Mouse (Mus musculus) frontal cortex, adult (tissue): ENCODE data around the gene Myrf.
A peak's percentile ranks its signal among the peaks of the same experiment; 100 is the strongest.

Source experiments
- ATAC-seq: cut with Nextera tagmentation; 2 replicates; pipeline ENCODE4 v1.9.2; 2017; ENCODE audit warnings: mild to moderate bottlenecking, moderate library complexity, mixed read lengths; ENCODE audit not compliant: low TSS enrichment

Gene Myrf

DNA sequence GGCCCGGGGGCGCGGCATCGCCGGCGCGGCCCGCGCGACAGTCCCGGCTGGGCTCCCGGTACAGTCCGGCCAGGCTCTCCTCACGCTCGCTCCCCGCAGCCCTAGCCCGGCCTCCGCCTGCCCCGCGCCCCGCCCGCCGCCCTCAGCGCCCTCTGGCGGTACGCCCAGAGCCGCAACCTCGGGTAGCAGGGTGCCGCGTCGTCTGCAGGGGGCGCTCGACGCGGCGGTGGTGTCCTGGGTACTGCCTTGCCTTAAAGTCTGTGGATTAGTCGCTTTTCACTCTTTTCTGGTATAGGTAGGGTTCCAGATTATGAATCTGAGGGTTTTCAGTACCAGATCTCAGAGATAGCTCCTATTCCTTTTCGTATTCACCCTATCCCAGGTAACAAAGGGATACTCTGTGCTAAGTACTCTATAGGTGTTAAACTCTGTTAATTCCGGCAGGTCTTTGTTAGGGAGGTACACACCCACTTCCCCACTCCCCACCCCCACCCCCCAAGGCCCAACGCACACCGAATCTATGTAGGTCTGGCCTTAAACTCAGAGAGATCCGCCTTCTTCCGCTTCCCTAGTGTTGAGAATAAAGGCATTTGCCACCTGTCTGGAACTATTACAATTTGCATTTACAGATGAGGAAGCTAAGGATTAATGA lies at the start of gene Myrf:
Myrf (minus strand) TSS at position 95 of the 652 bp plus-strand sequence.
- ATAC-seq, result peak; percentile 64

DNA sequence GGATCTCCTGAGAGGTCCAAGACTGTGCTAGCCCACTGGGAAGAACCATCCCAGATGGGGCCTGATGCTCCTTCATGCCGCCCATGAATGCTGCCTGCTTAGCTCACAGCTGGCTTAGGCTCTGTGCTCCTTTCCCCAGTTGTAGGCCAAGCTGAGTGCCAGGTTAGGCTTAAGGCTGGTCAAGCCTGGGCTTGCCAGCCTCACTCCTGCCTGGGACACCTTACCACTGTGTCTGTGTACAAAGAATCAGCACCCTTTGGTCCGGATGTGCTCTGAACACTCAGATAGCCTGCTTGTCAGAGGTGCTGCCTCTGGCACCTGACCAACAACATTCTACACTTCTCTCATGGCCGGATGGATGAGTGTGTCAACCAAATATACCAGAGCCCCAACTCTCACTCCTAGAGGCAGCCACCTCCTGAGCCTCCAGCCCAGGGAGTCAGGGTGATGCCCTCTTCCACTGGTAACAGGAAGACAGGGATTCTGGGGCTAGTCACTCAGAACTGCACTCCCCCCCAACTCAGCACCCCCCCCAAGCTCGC lies 49.1 kb upstream of the Myrf start:
- ATAC-seq, result 0 out of 2 replicates have a peak, but pooled peaks have one; percentile 2

DNA sequence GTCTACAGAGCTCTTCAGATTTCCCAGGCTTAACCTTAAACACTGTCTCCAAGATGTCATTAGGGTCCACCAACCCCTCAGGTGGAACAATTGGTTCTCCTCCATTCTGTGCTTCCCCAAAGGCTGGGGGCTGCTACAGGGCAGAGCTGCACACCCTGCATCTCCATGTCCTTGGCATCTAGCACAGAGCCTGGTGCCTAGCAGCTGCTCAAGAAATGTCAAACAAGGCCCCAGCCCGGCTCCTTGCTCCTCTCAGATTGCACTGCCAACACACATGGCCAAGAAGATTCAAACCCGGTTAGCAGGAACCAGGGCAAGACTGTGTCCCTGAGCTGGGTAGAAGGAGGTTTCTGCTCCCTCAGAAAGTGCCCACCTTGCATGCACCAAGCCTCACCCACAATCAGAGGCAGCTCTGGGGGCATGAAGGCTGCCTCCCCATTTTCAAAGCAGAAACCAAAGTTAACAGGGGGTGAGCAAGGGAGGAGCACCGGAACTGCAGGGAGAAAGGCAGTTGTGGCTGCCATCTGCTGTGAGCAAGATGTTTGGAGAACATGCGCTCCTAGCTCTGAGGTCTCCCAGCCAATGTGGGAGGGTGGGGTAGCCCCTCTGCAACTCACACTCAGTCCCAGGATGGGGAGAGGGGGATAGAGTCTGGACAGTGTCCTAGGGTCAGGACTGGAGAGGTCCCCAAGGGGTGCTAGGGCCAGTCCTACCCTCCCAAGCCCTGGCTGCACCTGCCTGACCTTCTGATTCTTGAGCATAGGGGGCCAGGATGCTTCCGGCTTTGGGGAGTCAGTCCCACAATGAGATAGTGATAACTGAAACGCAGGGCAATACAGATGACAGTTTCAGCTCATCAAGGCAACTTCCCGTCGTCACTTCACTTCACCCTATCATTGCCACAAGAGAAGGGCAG lies 47.8 kb upstream of the Myrf start:
- ATAC-seq, result peak; percentile 4; the same call in 1 of the 2 replicates

DNA sequence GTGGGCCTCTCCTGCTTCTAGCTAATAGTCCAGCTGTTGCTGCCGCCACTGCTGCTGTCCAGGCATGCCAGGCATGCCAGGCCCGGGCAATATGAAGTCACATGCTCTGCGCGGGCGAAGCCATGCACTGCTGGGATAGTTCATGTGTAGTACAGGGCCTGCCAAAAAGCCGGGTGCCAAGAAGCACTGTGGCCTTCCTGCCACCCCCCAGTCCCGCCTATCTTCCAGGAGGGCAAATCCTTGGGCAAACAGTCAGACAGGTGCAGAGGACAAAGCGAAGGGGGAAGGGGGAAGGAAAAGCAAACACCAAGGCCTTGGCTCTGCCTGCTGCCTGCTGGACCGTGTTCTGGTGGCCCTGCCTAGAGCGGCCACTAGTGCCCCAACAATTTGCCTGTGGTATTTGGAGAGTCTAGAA lies 45.9 kb upstream of the Myrf start:
- ATAC-seq, result no peak

DNA sequence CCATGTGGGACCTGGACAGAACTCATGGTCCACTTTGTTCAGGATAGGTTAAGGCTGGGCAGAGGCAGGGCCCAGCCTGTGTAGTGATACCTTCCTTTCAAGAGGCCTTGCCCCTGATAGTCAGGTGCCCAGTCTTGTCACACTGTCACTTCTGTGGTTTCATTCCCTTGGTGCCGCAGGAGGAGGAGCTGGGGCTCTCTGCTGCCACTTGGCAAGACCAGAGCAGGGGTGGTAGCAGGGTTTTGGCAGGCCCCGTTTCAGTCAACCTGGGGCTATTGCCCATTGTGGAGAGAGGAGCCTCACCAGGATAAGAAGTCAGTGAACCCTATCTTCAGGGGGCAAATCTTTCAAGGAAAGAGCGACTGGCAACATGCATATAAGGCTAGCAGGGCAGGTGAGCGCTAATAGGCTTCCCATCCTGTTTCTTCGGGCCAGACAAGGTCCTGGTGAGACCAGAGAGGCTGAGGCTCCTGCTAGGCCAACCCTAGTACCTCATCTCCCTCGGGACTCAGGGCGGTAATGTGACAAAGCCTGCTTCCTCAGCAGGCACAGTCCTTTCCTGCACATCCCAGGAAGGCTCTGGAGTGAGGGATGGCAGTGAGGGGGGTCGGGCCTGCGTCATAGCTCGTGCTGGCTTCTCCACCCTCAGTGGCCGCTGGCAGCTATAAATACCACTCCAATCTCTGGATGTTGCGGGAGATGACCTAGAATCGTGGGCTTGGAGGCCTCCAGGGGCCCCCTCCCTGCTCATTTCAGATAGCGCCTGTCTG lies 40.4 kb upstream of the Myrf start:
- peak; percentile 20; the same call in 1 of the 2 replicates for ATAC-seq

DNA sequence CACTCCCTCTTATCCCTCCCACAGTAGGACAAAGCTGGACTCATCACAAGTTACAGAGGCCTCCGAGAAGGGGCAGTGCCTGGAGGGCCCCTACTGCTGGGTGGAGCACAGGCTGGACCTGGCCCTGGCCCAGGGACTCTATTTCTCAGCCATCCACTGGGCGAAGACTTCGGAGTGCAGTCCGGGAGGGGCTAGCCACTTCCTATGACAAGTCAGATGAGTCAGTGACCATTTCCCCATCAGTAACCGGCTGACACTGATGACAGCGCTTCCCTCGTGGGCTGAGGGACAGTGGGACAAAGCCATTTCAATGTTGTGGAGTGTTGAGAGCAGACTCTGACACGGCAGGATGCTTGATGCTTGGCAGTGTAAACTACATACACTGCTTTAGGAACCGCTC lies 39.1 kb upstream of the Myrf start:
- ATAC-seq, result no peak

DNA sequence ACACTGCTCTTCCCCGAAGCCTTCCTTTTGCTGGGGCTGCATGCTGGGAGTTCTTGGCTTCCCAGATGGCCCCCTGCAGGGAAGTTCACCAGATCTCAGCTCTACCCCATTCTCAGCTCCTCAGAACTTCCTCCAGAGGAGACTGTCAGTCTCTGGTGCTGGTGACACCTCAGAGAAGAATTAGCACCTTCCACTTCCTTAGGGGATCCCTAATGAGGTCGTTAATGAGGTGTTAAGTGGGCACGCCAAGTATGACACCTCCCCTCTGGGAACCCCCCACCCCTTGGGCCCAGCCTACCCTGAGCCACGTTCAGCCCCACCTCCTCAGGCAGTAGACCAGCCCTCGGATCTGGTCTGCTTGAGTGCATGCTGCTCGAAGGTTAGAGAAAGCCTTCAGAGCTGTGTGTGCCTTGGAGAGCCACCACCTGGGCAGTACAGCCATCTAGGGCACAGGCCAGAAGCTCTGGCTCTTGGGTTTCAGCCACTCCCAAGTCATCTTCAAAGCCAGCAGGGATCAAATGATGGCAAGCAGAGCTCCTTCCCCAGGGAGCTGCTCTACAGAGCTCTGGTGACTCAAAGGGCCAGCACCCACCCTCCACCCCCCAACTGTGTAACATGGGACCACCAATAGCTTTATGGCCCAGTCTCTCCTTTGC lies 38.2 kb upstream of the Myrf start:
- no peak for ATAC-seq

DNA sequence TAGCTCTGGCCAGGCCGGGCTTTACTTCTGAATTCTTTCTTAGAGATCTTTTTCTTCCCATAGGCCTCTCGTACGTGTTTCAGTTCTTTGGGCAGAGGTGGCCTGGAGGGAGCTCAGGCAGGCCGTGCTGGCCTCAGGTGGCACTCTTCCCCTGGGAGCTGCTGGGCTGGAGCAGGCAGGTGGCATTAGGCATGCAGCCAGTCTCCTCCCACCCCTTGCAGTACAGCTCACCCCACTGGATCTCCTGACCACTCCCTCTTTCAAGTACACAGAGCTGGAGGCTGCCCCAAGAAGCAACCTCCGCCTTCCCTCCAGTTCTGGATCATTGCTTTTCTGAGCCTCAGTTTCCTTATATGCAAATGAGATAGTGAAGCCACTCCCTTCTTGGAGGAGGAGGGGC lies 37.2 kb upstream of the Myrf start:
- no peak for ATAC-seq

DNA sequence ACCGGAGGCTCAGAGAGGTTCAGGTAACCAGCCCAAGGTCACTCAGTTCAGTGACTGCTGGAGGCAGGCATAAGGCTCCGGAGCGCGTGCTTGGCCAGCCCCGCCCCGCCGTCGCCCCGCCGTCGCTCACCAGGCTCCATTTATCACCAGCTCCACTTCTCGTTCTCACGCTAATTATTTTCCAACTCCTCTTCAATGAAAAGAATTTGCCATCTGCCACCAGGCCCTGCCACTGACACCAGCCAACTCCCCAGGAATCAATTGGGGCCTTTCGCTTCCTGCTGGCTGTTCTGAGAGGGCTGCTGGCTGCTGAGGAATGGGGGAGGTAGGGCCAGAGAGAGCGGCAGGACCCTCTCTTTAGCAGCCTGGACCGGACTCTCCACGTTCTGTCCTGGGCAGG lies 36.8 kb upstream of the Myrf start:
- ATAC-seq, result no peak

DNA sequence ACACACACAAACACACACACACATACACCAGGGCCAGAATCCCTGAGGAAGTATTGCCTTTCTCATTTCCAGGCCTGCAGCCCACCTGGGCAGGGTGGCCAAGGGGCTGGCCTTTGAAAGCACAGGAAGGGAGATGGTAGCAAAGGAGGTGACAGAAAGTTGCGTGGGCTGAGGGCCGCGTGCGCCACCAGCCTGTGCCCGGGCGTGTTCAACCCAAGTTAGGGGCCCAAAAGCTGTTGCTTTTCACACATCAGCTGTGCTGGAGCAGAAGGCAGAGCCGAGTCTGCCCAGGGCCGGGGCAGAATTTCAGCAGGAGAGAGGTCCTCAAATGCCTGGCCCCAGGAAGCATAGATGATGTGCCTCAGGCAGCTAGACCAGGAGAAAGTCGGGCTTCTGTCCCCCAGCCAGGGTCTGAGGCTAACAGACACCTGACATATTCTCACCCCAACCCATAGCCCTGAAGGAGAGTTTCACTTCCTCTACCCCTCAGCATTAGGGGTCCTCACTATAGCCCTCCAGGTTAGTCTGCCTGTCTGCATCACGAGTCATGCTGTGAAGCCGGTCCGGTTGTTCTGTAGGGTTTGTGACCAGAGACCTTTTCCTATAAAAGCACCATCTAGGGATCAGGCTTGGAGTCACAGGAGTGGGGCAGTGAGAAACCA lies 36.1 kb upstream of the Myrf start:
- ATAC-seq, result 0 out of 2 replicates have a peak, but pooled peaks have one; percentile 5

DNA sequence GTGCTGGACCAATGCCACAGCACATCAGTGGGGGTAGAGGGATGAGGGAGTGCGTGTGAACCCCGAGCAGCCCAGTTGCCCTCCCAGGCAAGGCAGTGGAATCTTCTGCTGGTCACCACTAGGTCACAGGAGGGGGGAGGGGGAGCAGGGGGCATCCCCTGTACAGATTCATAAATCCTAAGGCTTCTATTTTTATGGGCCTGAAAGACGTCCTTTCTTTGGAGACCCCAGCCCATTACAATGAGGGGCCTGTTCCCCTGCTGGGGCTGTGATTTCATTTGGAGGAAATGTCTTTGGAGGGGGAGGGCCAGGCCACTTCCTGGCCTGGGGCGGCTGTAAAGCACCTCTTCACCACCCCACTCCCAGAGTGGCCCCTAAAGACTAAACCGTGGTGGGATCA lies 33.5 kb upstream of the Myrf start:
- no peak for ATAC-seq

DNA sequence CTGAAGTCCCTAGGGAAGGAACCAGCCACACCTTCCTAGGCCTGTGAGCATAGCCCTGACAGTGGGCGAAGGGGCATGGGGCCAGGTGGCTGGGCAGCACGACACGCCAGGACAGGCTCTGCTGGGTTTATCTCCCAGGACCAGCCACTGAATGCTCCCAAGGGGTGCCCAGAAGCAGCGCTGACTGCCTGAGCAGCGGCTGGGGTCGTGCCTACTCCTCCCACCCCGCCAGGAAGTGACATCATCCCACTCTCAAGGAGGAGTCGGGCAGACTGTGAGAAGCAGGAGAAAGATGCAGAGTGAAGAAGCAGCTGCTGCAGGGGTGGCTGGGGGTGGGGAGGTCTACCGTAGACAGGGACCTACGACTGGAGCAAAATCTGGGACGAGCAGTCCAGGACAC lies 32.2 kb upstream of the Myrf start:
- ATAC-seq, result peak; percentile 86

DNA sequence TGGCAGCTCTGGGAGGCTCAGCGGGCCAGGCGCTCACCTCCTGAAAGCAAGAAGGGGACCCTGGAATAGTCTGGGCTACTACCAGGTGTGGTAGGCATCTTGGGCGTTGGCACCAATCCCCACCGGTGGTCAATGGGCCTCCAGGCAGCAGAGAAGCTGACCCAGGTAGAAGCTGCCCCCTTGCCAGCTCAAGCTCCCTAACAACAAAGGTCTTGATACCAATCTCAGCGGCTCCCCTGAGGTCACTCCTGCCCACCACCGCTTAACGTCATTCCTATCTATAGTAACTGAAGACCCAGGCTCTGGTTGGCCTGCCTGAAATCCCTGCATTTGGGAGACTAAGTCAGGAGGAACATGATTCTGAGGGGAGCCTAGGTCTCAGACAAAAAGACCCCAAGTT lies 31.0 kb upstream of the Myrf start:
- ATAC-seq, result no peak

DNA sequence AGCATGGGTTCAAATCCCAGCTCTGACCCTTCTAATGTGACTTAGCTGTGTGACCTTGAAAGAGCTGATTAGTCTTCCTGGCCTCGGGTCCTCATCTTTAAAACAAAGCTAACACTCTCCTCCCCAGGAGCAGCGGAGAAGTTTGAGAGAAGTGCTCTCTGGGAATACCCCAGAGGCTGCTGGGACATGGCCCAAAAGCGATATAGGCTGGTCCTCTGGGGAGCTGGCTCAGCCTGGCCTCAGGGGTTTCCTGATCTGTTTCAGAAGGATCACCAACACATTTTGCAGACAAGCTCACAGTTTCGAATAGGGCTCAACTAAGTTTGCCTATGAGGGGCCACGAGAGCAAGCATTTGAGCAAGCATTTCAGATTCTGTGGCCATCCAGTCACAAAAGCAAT lies 29.8 kb upstream of the Myrf start:
- no peak for ATAC-seq

DNA sequence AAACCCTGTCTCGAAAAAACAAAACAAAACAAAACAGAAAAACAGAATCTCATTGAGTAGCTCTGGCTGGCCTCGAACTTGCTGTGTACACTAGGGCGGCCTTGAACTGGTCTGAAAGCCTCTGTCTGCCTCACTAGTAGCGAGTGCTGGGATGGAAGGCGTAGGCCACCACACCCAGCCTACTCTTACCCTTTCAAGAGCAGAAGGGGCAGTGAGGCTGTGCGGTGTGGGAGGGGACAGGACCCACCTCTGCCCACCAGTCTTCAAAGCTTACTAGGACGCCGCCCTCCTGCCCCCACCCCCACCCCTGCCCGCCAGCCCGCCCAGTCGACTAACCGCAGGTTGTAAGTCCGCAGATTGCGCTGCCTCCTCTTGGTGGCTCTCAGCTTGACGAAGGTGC lies 28.3 kb upstream of the Myrf start:
- no peak for ATAC-seq

DNA sequence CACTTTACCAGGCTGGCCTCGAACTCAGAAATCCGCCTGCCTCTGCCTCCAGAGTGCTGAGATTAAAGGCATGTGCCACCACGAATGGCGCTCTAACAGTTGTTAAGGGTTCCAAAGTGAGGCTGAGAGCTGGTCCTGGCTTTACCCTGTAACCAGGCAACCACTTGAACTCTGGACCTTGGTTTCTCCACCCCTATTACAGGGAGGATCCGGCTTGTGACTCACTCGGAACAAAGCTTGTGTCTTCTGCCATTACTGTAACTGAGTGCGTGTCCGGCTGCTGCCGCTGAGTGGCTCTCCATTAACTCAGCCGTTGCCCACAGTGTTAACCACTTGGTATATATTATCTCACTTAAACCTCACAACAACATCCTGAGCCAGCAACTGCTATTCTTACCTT lies 27.4 kb upstream of the Myrf start:
- ATAC-seq, result no peak

DNA sequence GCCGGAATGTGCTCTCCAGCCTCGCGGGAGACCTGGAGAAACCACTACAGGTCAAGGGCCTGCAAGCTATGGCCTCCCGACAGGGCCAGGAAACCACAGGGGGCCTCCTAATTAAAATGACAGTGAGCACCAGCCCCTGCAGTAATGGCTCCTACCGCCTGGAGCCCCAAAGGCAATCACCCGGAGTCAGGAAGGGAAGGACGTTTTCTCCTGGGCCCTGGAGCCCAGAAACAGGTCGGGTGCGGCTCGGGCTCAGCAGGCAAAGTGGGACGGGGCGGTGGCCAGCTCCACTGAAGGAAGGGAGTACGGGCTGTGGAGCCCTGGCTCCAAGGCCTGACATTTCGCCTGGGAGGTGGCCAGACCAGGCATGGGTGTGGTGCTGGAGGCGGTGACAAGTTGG lies 26.5 kb upstream of the Myrf start:
- ATAC-seq, result no peak

DNA sequence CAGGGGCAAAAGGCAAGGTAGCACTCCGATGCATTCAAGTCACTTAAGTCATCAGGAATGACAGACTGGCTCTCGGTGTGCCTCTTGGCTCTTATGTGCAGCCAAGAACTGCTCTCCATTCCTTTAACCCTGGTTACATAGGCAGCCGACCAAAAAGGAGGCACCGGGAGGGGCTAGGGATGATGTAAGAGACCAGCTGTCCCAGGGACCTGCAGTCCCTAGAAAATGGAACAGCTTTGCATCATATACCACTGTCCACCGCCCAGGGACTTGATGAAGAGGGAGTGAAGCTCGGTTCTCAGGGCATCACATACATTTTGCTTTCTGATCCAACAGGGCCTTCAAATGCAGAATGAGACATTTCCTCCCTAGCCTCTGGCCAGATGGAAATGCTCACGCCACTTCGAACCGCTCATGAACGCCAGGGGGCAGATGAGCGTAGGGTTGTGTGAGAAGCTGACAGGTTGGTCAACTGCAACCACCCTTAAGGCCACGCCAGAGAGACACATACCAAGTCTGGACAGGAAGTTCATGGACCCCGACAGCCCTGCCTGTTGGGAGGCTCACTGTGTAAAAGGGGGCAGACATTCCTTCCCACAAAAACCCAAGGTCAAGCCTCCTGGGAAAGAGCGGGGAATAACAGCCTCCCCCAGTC lies 25.8 kb upstream of the Myrf start:
- ATAC-seq, result peak; percentile 56

DNA sequence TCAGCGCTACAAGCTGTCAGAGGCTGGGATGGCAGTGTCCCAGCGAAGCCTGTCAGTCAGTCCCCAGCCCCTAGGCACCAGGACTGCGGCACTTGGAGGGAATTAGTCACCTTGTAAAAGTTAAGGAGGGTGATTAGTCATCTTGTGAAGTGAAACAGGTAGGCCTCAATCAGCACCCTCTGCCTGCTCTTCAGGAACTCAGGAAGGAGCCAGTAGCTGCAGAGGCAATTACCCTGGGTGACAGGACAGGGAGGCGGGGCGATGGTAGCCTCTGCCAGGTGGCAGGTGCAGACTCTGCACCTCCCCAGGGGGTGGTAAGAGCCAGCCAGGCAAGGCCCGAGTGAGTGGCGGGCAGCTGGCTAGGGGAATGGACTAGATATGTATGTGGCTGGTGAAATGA lies 20.8 kb upstream of the Myrf start:
- ATAC-seq, result no peak

DNA sequence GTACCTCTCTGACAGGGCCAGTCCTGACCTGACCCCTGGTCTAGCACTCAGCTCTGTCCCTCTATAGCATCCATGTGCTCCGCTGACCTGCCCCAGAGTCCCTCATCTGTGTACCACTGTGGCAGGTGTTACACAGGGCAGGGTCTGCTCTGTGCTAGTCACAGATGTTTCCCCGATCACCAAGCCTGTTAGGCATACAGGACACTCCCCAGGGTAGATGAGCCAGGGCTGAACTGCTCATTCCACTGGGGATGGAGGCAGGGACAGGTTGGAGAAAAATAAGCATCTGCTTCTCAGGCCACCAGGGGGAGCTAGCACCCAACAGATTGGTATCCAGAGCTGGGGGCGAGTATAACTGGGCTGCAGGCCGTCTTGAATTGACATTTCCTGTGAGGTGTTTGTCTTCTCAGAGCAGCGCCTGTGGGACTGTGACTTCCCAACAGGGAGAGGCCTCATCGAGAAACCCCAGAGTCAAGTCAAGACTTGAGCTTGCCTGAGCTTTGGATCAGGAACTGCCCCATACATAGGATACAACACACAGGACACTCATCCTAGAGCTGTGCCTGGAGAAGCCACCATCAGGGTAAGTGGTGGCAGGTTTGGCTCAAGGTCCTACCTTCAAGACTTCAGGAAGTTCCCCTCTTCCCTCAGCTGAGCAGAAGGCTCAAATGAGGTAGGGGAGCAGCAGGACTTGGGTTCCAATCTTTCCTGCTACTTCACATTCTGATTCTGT lies 17.9 kb upstream of the Myrf start:
- peak; percentile 82 for ATAC-seq
